Mouse (Mus musculus): ENCODE measurements around the gene Pkdrej.
A peak's percentile ranks its signal among the peaks of the same experiment; 100 is the strongest.

GRCm38 (mm10) chr15:85867696-85868095 lies 46.2 kb upstream of the Pkdrej start:
- TF ChIP-seq CTCF (conservative IDR thresholded peaks at IDR 0.05; ENCODE audit: low read length), result peak; percentile 84
- TF ChIP-seq NANOG (IDR thresholded peaks at IDR 0.05; ENCODE audit: borderline replicate concordance, low read length), result no peak
- no peak for TF ChIP-seq POU5F1 (IDR thresholded peaks at IDR 0.05; ENCODE audit: borderline replicate concordance, low read length)
